Mouse (Mus musculus) embryonic facial prominence, embryonic 13.5 days (tissue): ENCODE results near the gene Meis1. TPM values are rescaled to one million over a fixed set of nuclear protein-coding genes. Genes with fewer than 3 reads are reported as not detected.
A peak's percentile ranks its signal among the peaks of the same experiment; 100 is the strongest.

Source experiments
- ATAC-seq: fragments of 200-750 bp; cut with Nextera tagmentation; 2 replicates; pipeline ENCODE4 v1.8.0; 2017; ENCODE audit warnings: low read depth; ENCODE audit not compliant: insufficient number of reproducible peaks, insufficient read depth, low FRiP score, low TSS enrichment
- H3K27ac ChIP-seq: fragments of 300-500 bp; sonication (generic); 2 replicates; pipeline ENCODE4 v1.5.1; 2015; ENCODE audit warnings: moderate library complexity, mild to moderate bottlenecking, inconsistent platforms
- H3K27me3 ChIP-seq: fragments of 300-500 bp; sonication (generic); 2 replicates; pipeline ENCODE4 v1.6.1; 2015; ENCODE audit warnings: mild to moderate bottlenecking, inconsistent platforms
- H3K36me3 ChIP-seq: fragments of 300-500 bp; sonication (generic); 2 replicates; pipeline ENCODE4 v1.6.1; 2015; ENCODE audit warnings: mild to moderate bottlenecking, inconsistent platforms
- H3K4me1 ChIP-seq: fragments of 300-500 bp; sonication (generic); 2 replicates; pipeline ENCODE4 v1.6.1; 2015; ENCODE audit warnings: inconsistent platforms
- H3K4me2 ChIP-seq: fragments of 300-500 bp; sonication (generic); 2 replicates; pipeline ENCODE4 v1.6.1; 2015; ENCODE audit warnings: moderate library complexity, mild to moderate bottlenecking, inconsistent platforms
- H3K4me3 ChIP-seq: fragments of 300-500 bp; sonication (generic); 2 replicates; pipeline ENCODE4 v1.5.1; 2015; ENCODE audit warnings: mild to moderate bottlenecking, inconsistent platforms
- H3K9ac ChIP-seq: fragments of 300-500 bp; sonication (generic); 2 replicates; pipeline ENCODE4 v1.6.1; 2015; ENCODE audit warnings: mild to moderate bottlenecking, inconsistent platforms
- H3K9me3 ChIP-seq: fragments of 300-500 bp; sonication (generic); 2 replicates; pipeline ENCODE4 v1.6.1; 2016; ENCODE audit warnings: inconsistent platforms
- WGBS: fragments of 180-500 bp; shearing (Covaris S2); methylation state at CpG from one replicate; pipeline ENCODE4 v1.1.7; 2015; ENCODE audit warnings: mixed read lengths; 5-methylcytosine and 5-hydroxymethylcytosine counted together
- polyA plus RNA-seq: library from polyadenylated mRNA; unstranded; fragments of >200 nt; fragmentation: Nextera tagmentation; extraction: Ambion mirVana; gene quantifications from 2 replicates; pipeline ENCODE4 v1.2.1, GENCODE M21; 2015

The Meis1 gene
- polyA plus RNA-seq, 1 experiment from 2014 or later = 47.4 TPM

DNA sequence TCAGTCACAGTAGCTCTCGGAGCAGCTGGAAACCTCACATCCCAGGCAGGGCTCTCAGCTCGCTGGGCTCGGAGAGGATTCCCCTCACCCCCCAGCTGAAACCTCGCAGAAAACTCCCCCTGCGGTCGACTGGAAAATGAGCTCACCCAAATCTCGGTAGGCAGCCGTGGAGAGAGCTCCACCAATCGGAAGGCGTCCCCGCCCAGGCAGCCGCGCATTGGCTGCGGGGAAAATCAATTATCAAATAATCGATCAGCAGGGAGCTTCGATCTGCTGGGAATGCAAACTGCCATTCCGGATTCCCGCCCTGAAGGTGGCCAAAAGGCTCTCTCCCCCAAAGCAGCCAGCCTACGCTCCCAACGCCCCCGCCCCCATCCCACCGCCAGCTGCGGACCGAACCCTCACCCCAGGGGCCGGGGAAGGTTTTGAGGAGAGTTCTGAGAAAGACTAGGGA, 1.6 kb upstream of the Meis1 start:
- peak overlapping the region; percentile 90 for H3K4me2 ChIP-seq
- H3K9me3 ChIP-seq = no peaks in the 10 kb centered on the region
- 0% methylated on average over 25 of the region's 25 CpGs for WGBS
- H3K4me3 ChIP-seq = peak overlapping the region; percentile 71
- no peaks in the 10 kb centered on the region for H3K36me3 ChIP-seq
- H3K27ac ChIP-seq = peak overlapping the region; percentile 99
- H3K9ac ChIP-seq = peak overlapping the region; percentile 96
- peak; percentile 85 for ATAC-seq
- peaks cover 26% of the 10 kb centered on the region for H3K27me3 ChIP-seq
- peaks cover 9% of the 10 kb centered on the region for H3K4me1 ChIP-seq

DNA sequence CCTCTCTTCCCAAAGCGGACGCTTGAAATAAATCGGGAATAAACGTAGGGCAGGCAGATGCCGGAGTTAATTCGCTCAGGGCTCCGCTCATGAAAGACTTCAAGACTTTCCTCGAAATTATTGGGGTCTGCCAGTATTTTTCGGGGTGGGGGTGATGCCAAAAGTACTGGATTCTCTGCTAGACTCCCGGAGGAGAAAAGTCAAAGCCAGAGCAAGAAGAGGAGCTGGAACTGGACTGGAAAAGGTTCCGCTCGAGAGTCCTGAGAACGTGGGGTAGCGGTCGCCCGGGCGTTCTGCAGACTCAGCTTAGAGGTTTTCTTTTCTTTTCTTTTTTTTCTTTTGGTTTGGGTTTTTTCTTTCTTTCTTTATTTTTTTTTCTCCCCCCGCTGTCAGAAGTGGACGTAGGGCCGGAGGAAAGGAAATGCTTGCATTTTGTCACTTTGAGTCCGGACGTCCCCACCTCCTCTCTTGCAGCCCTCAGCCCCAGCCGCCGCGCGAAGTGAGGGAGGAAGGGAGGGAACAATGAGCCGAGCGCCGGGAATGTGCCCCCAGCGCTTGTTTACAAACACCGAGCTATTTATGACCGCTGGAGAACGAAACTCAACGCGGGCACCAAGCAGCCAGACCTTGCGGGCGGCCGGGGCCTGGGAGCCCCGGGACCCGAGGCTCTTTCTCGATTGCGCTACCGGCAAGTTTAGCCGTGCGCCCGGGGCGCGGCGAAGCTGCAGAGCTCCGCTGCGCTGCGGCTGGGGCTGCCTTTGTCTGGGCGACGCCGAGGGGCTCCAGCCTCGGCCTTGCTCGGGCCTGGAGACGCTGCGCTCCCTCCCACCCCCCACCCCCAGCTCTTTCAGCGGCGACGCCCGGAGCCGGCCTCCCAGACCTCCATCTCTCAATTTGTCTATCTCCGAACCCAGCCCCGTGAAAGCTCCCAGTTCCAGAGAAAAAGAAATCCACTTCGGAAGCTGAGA, 703 bp upstream of the Meis1 start:
- 0 out of 2 replicates have a peak, but pooled peaks have one; percentile 35 for ATAC-seq

DNA sequence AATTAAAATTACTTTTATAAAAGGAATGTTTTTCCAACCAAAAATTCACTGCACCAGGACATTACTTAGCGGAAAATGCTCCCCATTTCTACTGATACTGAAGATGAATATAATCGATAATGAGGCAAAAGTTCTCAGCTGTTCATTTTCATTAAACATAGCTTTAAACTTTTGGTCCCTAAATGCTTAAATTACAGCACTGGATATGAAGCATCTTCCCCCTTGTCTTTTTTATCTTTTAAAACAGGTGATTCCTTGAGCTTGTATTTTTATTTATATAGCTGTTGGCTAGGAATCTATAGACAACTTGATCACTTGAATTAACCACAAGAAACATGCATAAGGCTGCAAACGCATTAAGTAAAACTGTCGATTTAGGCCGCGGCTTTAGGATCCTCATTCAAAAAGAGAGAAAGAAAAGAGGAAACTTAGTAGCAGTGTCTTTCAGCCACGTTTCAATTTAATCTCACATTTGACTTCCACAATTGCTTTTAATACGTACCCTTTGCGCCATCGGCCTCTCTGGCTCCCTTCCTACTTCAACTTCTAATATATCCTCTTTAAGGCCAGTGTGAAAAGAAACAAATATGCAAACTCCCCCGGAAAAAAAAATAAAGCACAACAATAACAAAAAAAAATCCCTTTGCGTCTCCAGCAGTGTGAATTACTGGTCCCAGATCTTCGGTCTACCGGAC, 919 bp downstream of the Meis1 start:
- peak overlapping the region; percentile 90 for H3K4me2 ChIP-seq
- peak overlapping the region; percentile 99 for H3K27ac ChIP-seq
- no peaks in the 10 kb centered on the region for H3K9me3 ChIP-seq

More for the DNA sequence above, 703 bp upstream of the Meis1 start:
- Histone ChIP-seq H3K9me3 (no peaks in the 10 kb centered on the region), H3K4me1 (peaks cover 12% of the 10 kb centered on the region), H3K36me3 (no peaks in the 10 kb centered on the region), H3K4me3 (peak overlapping the region; percentile 71), H3K9ac (peak overlapping the region; percentile 96), H3K27me3 (peaks cover 26% of the 10 kb centered on the region), H3K27ac (peak overlapping the region; percentile 99), H3K4me2 (peak overlapping the region; percentile 90)
- under 1% methylated on average over 67 of the region's 67 CpGs for WGBS

DNA sequence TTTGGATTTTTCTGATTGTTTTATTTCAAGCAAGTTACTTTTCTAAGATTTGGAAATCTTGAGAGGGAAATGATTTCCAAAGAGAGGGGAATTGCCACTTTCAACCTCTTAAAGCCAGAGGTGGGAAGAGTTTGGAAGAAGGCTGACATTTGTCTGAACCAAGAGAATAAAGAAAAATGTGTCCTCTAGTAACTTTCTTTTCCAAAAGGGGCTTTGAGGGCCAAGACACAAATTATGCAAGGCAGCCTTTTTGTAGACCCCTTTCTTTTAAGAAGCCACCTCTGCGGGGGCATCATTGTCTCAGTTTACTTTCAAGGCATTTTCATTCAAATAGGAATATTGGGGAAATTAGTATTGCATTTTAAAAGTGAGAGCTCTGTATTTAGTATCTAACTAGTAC, 1.5 kb downstream of the Meis1 start:
- Histone ChIP-seq H3K4me3 (peak overlapping the region; percentile 71), H3K9ac (peak overlapping the region; percentile 88), H3K9me3 (no peaks in the 10 kb centered on the region), H3K27me3 (peaks cover 40% of the 10 kb centered on the region), H3K27ac (peak overlapping the region; percentile 76), H3K4me2 (peak overlapping the region; percentile 90), H3K36me3 (no peaks in the 10 kb centered on the region), H3K4me1 (peaks cover 15% of the 10 kb centered on the region)
- WGBS = 0% methylated on average over 1 of the region's 1 CpGs
- ATAC-seq = no peak

More for the DNA sequence above, 919 bp downstream of the Meis1 start:
- H3K4me3 ChIP-seq = peak overlapping the region; percentile 71
- H3K4me1 ChIP-seq = peaks cover 15% of the 10 kb centered on the region
- WGBS = 2% methylated on average over 14 of the region's 14 CpGs
- no peak for ATAC-seq
- H3K36me3 ChIP-seq = no peaks in the 10 kb centered on the region
- H3K9ac ChIP-seq = peak overlapping the region; percentile 96
- peaks cover 38% of the 10 kb centered on the region for H3K27me3 ChIP-seq

DNA sequence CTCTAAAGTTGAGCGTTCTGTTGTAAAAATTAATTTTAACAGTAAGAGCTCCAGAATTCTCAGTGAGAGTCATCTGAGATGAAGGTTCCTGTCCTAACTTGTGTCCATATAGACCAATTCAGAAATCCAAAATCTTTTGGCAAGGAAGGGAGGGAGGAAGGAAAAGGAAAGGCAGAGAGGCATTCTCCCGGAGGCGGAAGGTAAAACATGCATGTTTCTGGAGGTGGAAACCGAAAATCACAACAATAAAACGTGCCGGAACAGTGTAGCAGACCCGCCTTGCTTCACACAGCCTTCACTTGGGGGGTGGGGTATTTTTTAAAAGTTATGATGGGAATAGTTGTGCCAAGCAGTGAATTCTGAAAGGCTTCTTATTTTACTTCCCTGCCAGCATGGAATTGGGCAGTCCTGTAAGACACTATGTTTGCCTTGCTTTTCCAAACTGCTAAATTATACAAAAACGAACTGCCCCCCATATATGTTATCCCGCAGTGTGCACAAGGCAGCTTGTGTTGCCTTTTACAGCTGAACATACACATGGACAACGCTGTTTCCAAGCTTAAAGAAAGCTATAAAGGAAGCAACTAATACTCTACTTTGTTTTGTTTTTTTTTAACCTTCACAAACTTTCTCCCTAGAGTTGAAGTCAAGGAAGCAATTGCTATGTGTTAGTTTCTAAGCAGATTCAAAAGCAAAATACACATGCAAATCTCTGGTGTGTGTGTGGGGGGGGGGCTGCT, 2.1 kb downstream of the Meis1 start:
- Histone ChIP-seq H3K4me1 (peaks cover 15% of the 10 kb centered on the region), H3K4me2 (peak overlapping the region; percentile 90), H3K36me3 (no peaks in the 10 kb centered on the region), H3K4me3 (peak overlapping the region; percentile 71), H3K9me3 (no peaks in the 10 kb centered on the region), H3K27me3 (peaks cover 40% of the 10 kb centered on the region), H3K27ac (peak overlapping the region; percentile 76), H3K9ac (peak overlapping the region; percentile 88)
- ATAC-seq = no peak
- WGBS = under 1% methylated on average over 10 of the region's 10 CpGs

DNA sequence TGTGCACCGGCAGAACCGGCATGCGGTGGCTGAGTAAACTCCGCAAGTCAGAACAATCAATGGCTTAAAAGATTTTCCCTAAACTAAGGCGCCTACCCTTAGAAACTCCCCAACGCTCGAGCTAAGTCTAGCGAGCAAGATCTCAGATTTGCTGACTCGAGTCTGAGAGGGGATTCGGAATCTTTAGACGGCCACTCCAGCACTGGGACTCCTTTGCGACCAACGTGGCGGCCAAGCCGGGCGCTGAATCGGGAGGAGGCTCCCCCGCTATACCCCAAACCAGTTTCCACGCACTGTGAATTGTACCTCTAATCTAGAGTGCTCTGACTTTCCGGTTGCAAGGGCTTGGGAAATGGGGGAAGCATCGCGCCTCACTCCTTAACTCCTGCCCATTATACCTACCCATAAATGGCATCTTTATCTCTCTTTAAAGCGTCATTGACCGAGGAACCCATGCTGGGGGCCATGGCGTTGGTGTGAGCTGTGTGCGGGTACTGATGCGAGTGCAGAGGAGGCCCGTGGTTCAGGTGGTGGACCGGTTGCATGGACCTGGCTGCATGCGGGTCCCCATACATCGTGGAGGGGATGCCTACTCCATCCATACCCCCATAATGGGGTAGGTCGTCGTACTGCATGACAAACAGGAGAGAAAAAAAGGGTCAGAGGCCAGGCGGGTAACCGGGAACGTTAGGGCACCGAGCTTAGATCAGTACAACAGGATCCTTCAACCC, 2.9 kb downstream of the Meis1 start:
- no peak for ATAC-seq
- Histone ChIP-seq H3K36me3 (no peaks in the 10 kb centered on the region), H3K27ac (peak overlapping the region; percentile 76), H3K9ac (peak overlapping the region; percentile 88), H3K27me3 (peaks cover 40% of the 10 kb centered on the region), H3K4me1 (peaks cover 8% of the 10 kb centered on the region), H3K9me3 (no peaks in the 10 kb centered on the region), H3K4me3 (peak overlapping the region; percentile 71), H3K4me2 (peak overlapping the region; percentile 90)
- WGBS = 4% methylated on average over 37 of the region's 37 CpGs

DNA sequence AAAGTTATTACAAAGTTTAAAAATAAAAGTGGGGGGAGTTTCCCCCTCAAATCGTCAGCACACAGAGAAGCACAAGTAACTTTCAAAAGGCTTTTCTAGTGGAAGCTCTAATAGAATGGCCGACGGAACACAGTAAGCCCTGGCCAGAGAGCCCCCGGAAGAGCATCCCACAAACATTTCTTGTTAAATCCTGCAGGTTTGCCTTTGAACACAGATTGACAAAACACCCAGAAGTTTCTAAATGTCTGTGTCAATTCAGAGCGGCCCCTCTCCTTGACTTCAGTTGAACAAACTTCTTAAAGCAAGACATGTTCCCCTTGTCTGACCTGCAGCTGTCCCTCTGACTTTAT, 3.4 kb downstream of the Meis1 start:
- H3K27ac ChIP-seq = peak overlapping the region; percentile 76
- 8% methylated on average over 5 of the region's 5 CpGs for WGBS
- peaks cover 45% of the 10 kb centered on the region for H3K27me3 ChIP-seq
- H3K4me2 ChIP-seq = peak overlapping the region; percentile 90
- no peaks in the 10 kb centered on the region for H3K36me3 ChIP-seq
- H3K9ac ChIP-seq = peak overlapping the region; percentile 88
- H3K4me1 ChIP-seq = peaks cover 6% of the 10 kb centered on the region; the same call in 1 of the 2 replicates
- H3K9me3 ChIP-seq = no peaks in the 10 kb centered on the region
- no peak for ATAC-seq
- H3K4me3 ChIP-seq = peak overlapping the region; percentile 71

DNA sequence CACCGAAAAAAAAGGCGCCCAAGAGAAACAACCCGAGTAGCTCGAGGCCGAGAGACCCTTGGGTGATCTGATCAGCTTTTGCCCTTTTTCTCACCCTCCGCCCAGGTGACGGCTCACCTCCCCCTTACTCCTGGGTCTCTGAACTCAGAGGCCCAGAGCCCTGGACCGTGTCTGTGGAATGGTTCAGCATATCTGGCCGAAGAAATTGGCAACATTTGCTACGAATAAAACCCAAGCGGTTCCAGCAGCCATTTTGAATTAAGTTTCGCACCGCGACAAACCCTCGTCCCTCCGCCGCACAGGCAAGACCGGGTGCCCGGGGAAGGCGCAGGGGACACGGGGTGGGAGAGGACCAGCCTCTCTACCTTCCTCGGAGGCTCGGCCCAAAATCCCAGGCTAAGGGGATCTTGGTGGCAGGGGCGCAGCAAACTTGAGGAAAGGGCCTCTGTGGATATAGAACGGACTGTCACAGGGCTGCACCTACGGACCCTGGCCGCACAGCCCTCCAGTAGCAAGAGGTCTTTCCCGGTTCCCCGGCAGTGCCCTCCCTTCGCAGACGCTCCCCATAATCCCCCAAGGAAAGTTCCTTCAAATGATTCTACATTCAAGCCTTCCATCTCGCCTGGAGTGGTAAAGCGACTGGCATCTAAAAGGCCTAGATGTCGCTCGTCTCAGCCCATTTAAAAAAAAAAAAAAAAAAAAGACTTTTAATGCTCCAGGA, 4.2 kb downstream of the Meis1 start:
- no peaks in the 10 kb centered on the region for H3K9me3 ChIP-seq
- 3% methylated on average over 35 of the region's 35 CpGs for WGBS
- peak overlapping the region; percentile 88 for H3K9ac ChIP-seq
- peaks cover 9% of the 10 kb centered on the region; the same call in 1 of the 2 replicates for H3K4me1 ChIP-seq
- H3K36me3 ChIP-seq = no peaks in the 10 kb centered on the region
- peak overlapping the region; percentile 76 for H3K27ac ChIP-seq
- H3K27me3 ChIP-seq = peaks cover 52% of the 10 kb centered on the region
- no peak for ATAC-seq
- peak overlapping the region; percentile 71 for H3K4me3 ChIP-seq
- H3K4me2 ChIP-seq = peak overlapping the region; percentile 90

DNA sequence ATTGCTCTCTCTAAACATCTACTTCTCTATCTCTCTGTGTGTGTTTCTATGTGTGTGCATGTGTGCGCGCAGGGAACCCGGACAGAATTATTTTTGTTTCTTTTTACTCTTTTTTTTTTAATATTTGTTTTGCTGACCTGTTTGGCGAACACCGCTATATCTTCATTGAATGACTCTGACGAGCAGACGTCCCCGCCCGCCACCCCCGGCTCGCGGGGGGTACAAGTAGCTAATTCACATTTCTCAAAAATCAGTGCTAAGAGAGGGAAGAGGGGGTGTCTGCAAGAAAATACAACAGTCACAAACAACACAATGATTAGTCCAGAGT, 4.7 kb downstream of the Meis1 start:
- peaks cover 57% of the 10 kb centered on the region for H3K27me3 ChIP-seq
- peaks cover under 1% of the 10 kb centered on the region; the same call in 1 of the 2 replicates for H3K36me3 ChIP-seq
- H3K4me1 ChIP-seq = peaks cover 10% of the 10 kb centered on the region; the same call in 1 of the 2 replicates
- H3K4me2 ChIP-seq = peak overlapping the region; percentile 90
- peak overlapping the region; percentile 88 for H3K9ac ChIP-seq
- H3K27ac ChIP-seq = 0 out of 2 replicates have a peak overlapping the region, but pooled peaks have one; percentile 76
- H3K4me3 ChIP-seq = peak overlapping the region; percentile 71
- no peaks in the 10 kb centered on the region for H3K9me3 ChIP-seq
- no peak for ATAC-seq
- 10% methylated on average over 12 of the region's 12 CpGs for WGBS
